In the genomic region with DNA sequence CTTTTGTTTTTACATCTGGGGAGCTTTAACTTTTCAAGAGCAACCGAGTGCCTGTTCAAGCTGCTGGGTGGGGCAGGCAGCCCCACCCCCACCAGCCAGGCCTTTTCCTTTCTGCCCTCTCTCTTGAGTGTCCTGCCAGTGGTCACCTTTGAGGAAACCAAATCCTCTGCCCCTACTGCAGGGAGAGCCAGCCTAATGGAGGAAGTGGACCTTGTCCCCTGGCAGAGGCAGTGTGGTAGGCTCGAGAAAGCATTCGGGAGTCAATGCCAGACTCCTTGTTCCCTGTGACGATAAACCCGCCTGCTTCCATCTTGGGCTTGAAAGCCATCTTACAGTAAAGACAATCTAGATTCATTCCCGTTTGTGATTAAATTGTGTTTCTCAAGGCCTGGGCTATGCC, we compare ENCODE assay signal across 32 mouse cellular contexts. TPM values are rescaled to one million over a fixed set of nuclear protein-coding genes. Genes with fewer than 3 reads are reported as not detected.
DNase-seq lines count a peak whose midpoint lies in the region; ATAC-seq and TF ChIP-seq lines count a peak whose summit lies in the region.
"Had no signal": no experiment of that assay in that cellular context is flagged by ENCODE, and none has a peak within 500 bp of the region (broad histone marks: within the 10 kb centered on the region; RNA-seq: fewer than 3 reads in every experiment).

No protein-coding gene starts in this region.

- peak; percentile 33; the same call in 1 of the 2 replicates for ATAC-seq in stomach, postnatal 0 days (ENCODE audit: low FRiP score, low TSS enrichment)
- ATAC-seq: forebrain, embryonic 15.5 days; midbrain, embryonic 13.5 days had no signal

- WGBS in heart, embryonic 10.5 days, result 82% methylated on average over 6 of the region's 6 CpGs
- WGBS in liver, adult 2 months, result 59% methylated on average over 6 of the region's 6 CpGs
- WGBS in stomach, postnatal 0 days, result 61% methylated on average over 6 of the region's 6 CpGs
- 86% methylated on average over 6 of the region's 6 CpGs for WGBS in forebrain, embryonic 10.5 days

- no peaks in the 10 kb centered on the region for H3K79me2 ChIP-seq in liver, adult 2 months (ENCODE audit: control insufficient read depth, insufficient read depth, low read length)

- intact Hi-C loops in heart, postnatal 10 days (cut with DNase I), result no loop called here
- intact Hi-C loops in left cerebral cortex, postnatal 4 days (cut with DNase I), result no loop called here

- no peak for TF ChIP-seq CTCF in liver, adult 2 months (IDR thresholded peaks at IDR 0.05; ENCODE audit: low read depth, low read length)
- TF ChIP-seq CTCF in stomach, postnatal 0 days (IDR thresholded peaks at IDR 0.05; ENCODE audit: low read depth), result no peak

- no peak for TF ChIP-seq POLR2A in liver, adult 2 months (IDR thresholded peaks at IDR 0.05; ENCODE audit: extremely low read depth, insufficient read depth, low read length)

- no peaks in the 10 kb centered on the region for H3K27me3 ChIP-seq in heart, embryonic 10.5 days (ENCODE audit: insufficient read depth, poor library complexity, severe bottlenecking)
- H3K27me3 ChIP-seq in liver, adult 2 months (ENCODE audit: control insufficient read depth, insufficient read depth, low read length), result no peaks in the 10 kb centered on the region
- H3K27me3 ChIP-seq in stomach, postnatal 0 days (ENCODE audit: control insufficient read depth, insufficient read depth, low read length), result no peaks in the 10 kb centered on the region
- no peaks in the 10 kb centered on the region for H3K27me3 ChIP-seq in forebrain, embryonic 10.5 days (ENCODE audit: poor library complexity, severe bottlenecking)
- H3K27me3 ChIP-seq: embryonic facial prominence, embryonic 15.5 days; forebrain, embryonic 15.5 days; midbrain, embryonic 13.5 days; neural tube, embryonic 13.5 days; stomach, embryonic 15.5 days had no signal

- no peaks in the 10 kb centered on the region for H3K36me3 ChIP-seq in heart, embryonic 10.5 days
- H3K36me3 ChIP-seq in liver, adult 2 months (ENCODE audit: control insufficient read depth, insufficient read depth, low read length), result no peaks in the 10 kb centered on the region
- no peaks in the 10 kb centered on the region for H3K36me3 ChIP-seq in stomach, postnatal 0 days (ENCODE audit: control insufficient read depth, insufficient read depth, low read length)
- H3K36me3 ChIP-seq in forebrain, embryonic 10.5 days (replicated peaks), result no peaks in the 10 kb centered on the region
- H3K36me3 ChIP-seq: embryonic facial prominence, embryonic 10.5 days; embryonic facial prominence, embryonic 15.5 days; forebrain, embryonic 15.5 days; G1E; midbrain, embryonic 13.5 days; neural tube, embryonic 13.5 days; stomach, embryonic 15.5 days had no signal

- TF ChIP-seq EP300 in stomach, postnatal 0 days (optimal IDR thresholded peaks at IDR 0.05), result no peak

- DNase-seq in heart, embryonic 10.5 days (ENCODE audit: low spot score), result no peak
- no peak for DNase-seq in heart, postnatal 10 days
- peak; percentile 53 for DNase-seq in liver, adult 2 months (ENCODE audit: extremely low read depth, low read depth, low spot score)
- no peak for DNase-seq in liver
- DNase-seq in kidney, postnatal 14 days, result peak; percentile 20
- peak; percentile 34 for DNase-seq in stomach, postnatal 0 days (ENCODE audit: low spot score)
- DNase-seq in left cerebral cortex, postnatal 4 days, result no peak
- DNase-seq in forebrain, embryonic 10.5 days (ENCODE audit: extremely low spot score, low spot score), result no peak
- DNase-seq: adrenal gland, postnatal 10 days; cerebellum, adult 8-10 months; cerebellum, postnatal 25 days; heart, adult 2 months; heart, postnatal 4 days; lung, adult 2 months; lung, postnatal 10 days; thymus, adult 18-20 months; thymus, postnatal 25 days had no signal

- no peak overlapping the region for H3K4me3 ChIP-seq in heart, embryonic 10.5 days
- H3K4me3 ChIP-seq in liver, adult 2 months (ENCODE audit: insufficient read depth, low read depth, low read length), result no peak overlapping the region
- H3K4me3 ChIP-seq in stomach, postnatal 0 days (ENCODE audit: low read depth, low read length), result no peak overlapping the region
- H3K4me3 ChIP-seq in forebrain, embryonic 10.5 days, result no peak overlapping the region
- H3K4me3 ChIP-seq: embryonic facial prominence, embryonic 10.5 days; embryonic facial prominence, embryonic 15.5 days; forebrain, embryonic 15.5 days; heart, adult 2 months; layer of hippocampus, adult 2 months; left cerebral cortex, adult 2 months; midbrain, embryonic 13.5 days; neural tube, embryonic 13.5 days; stomach, embryonic 15.5 days had no signal

- H3K9me3 ChIP-seq in heart, embryonic 10.5 days, result no peaks in the 10 kb centered on the region
- H3K9me3 ChIP-seq in stomach, postnatal 0 days (ENCODE audit: control insufficient read depth, low read length), result no peaks in the 10 kb centered on the region
- 0 out of 2 replicates have a peak, but pooled peaks cover 3% of the 10 kb centered on the region for H3K9me3 ChIP-seq in forebrain, embryonic 10.5 days
- H3K9me3 ChIP-seq: embryonic facial prominence, embryonic 10.5 days; embryonic facial prominence, embryonic 15.5 days; forebrain, embryonic 15.5 days; midbrain, embryonic 13.5 days; neural tube, embryonic 13.5 days; stomach, embryonic 15.5 days had no signal

- peaks cover 25% of the 10 kb centered on the region for H3K4me1 ChIP-seq in heart, embryonic 10.5 days
- no peaks in the 10 kb centered on the region for H3K4me1 ChIP-seq in liver, adult 2 months (ENCODE audit: control insufficient read depth, insufficient read depth, low read length)
- H3K4me1 ChIP-seq in stomach, postnatal 0 days (replicated peaks; ENCODE audit: control insufficient read depth, insufficient read depth), result no peaks in the 10 kb centered on the region
- H3K4me1 ChIP-seq in forebrain, embryonic 10.5 days, result no peaks in the 10 kb centered on the region; the same call in 1 of the 2 replicates
- H3K4me1 ChIP-seq: embryonic facial prominence, embryonic 15.5 days; forebrain, embryonic 15.5 days; neural tube, embryonic 13.5 days; stomach, embryonic 15.5 days had no signal

- no peak overlapping the region for H3K9ac ChIP-seq in liver, adult 2 months (ENCODE audit: low read depth, low read length)
- H3K9ac ChIP-seq in stomach, postnatal 0 days (ENCODE audit: low read length), result no peak overlapping the region
- H3K9ac ChIP-seq: embryonic facial prominence, embryonic 15.5 days; forebrain, embryonic 15.5 days; hindbrain, embryonic 14.5 days; liver, embryonic 14.5 days; midbrain, embryonic 13.5 days; neural tube, embryonic 13.5 days; stomach, embryonic 15.5 days had no signal

- H3K4me2 ChIP-seq in stomach, postnatal 0 days (replicated peaks; ENCODE audit: low read depth), result no peak overlapping the region
- H3K4me2 ChIP-seq: embryonic facial prominence, embryonic 15.5 days; forebrain, embryonic 15.5 days; hindbrain, embryonic 14.5 days; midbrain, embryonic 13.5 days; neural tube, embryonic 13.5 days; stomach, embryonic 15.5 days had no signal

- H3K27ac ChIP-seq in heart, embryonic 10.5 days, result peak overlapping the region; percentile 23; the same call in 1 of the 2 replicates
- H3K27ac ChIP-seq in liver, adult 2 months (replicated peaks; ENCODE audit: insufficient read depth, low read depth, low read length), result no peak overlapping the region
- no peak overlapping the region for H3K27ac ChIP-seq in stomach, postnatal 0 days (replicated peaks)
- H3K27ac ChIP-seq in forebrain, embryonic 10.5 days, result no peak overlapping the region
- H3K27ac ChIP-seq: embryonic facial prominence, embryonic 10.5 days; embryonic facial prominence, embryonic 15.5 days; forebrain, embryonic 15.5 days; heart, adult 2 months; hindbrain, embryonic 14.5 days; layer of hippocampus, adult 2 months; left cerebral cortex, adult 2 months; liver, embryonic 14.5 days; macrophage; midbrain, embryonic 13.5 days; neural tube, embryonic 13.5 days; stomach, embryonic 15.5 days had no signal

RNA-seq across cellular contexts. Expression of gene Spocd1, which starts 58.6 kb away (rescaled TPM):
- 0.46 and 0.59 TPM in 2 replicates for polyA plus RNA-seq in heart, embryonic 10.5 days (2016; fragmentation: Nextera tagmentation; extraction: Ambion mirVana)
- total RNA-seq in heart, postnatal 10 days (2021), result under 1 TPM in 1 of 2 experiments, not detected in 1; 0.07 TPM
- total RNA-seq in liver, adult 2 months (2014; rRNA removed), result not detected in 2 replicates
- polyA plus RNA-seq in liver, adult 2 months (2012; rRNA removed), result not detected in 2 replicates
- polyA plus RNA-seq in stomach, postnatal 0 days (2015; fragmentation: Nextera tagmentation; extraction: Ambion mirVana), result not detected in 2 replicates
- total RNA-seq in left cerebral cortex, postnatal 4 days (2021), result under 1 TPM in 1 of 2 experiments, not detected in 1; 0.24 TPM
- not detected in 2 replicates for polyA plus RNA-seq in forebrain, embryonic 10.5 days (2016; fragmentation: Nextera tagmentation; extraction: Ambion mirVana)
- total RNA-seq: G1E; gastrocnemius, adult 18-20 months; gastrocnemius, postnatal 4 days; megakaryocyte-erythroid progenitor cell, adult 5-6 weeks had no signal
- polyA plus RNA-seq: embryonic facial prominence, embryonic 10.5 days; forebrain, embryonic 15.5 days; G1E; heart, adult 2 months; hindbrain, embryonic 14.5 days; lung, adult 2 months; macrophage; midbrain, embryonic 13.5 days; neural tube, embryonic 13.5 days had no signal

RNA-seq across cellular contexts. Expression of gene Ptp4a2, which starts 59.5 kb away (rescaled TPM):
- polyA plus RNA-seq in heart, embryonic 10.5 days (2016; fragmentation: Nextera tagmentation; extraction: Ambion mirVana), result 348 and 351 TPM in 2 replicates
- 100 to 1,000 TPM; 243 to 271 TPM for total RNA-seq in heart, postnatal 10 days (2021)
- 58.4 and 63.4 TPM in 2 replicates for total RNA-seq in liver, adult 2 months (2014; rRNA removed)
- 41.1 and 49.5 TPM in 2 replicates for polyA plus RNA-seq in liver, adult 2 months (2012; rRNA removed)
- polyA plus RNA-seq in stomach, postnatal 0 days (2015; fragmentation: Nextera tagmentation; extraction: Ambion mirVana), result 270 and 275 TPM in 2 replicates
- 100 to 1,000 TPM; 133 to 141 TPM for total RNA-seq in left cerebral cortex, postnatal 4 days (2021)
- polyA plus RNA-seq in forebrain, embryonic 10.5 days (2016; fragmentation: Nextera tagmentation; extraction: Ambion mirVana), result 317 and 328 TPM in 2 replicates

Comparison
In these comparisons a context has a peak if more than half of its experiments do, and no peak if none do; other contexts are left out.
1. DNase-seq: peak in liver, adult 2 months (single experiment), kidney, postnatal 14 days (single experiment) and stomach, postnatal 0 days (single experiment); none in heart, embryonic 10.5 days (single experiment), heart, postnatal 10 days (0 of 2), liver (single experiment), left cerebral cortex, postnatal 4 days (single experiment) and forebrain, embryonic 10.5 days (single experiment).